Mouse (Mus musculus) testis, postnatal 14 days (tissue): ENCODE results near the gene Cog5.
A peak's percentile ranks its signal among the peaks of the same experiment; 100 is the strongest.

Source experiments
- DNase-seq: peaks from one replicate; pipeline ENCODE4 v3.0.0; 2021; ENCODE audit warnings: low spot score

Cog5 gene

DNA sequence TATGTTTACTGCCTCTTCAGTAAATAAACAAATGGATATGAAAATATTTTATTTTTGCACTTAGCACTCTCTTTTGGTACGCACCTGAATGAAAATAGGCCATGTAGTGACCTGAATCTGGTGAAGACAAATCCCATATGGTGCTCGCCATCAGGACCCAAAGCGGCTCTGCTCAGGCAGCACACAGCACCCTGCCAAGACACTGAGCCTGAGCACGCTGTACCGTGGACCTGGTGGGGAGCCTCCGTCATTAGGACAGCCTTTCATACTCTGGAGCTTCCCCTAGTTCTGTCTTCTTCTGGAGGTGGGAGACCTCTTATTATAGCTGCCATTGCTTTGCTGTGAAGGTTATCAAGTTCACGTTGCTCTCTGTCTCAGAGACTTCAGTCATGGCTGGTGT, 238.1 kb downstream of the Cog5 start:
- DNase-seq: no peak

DNA sequence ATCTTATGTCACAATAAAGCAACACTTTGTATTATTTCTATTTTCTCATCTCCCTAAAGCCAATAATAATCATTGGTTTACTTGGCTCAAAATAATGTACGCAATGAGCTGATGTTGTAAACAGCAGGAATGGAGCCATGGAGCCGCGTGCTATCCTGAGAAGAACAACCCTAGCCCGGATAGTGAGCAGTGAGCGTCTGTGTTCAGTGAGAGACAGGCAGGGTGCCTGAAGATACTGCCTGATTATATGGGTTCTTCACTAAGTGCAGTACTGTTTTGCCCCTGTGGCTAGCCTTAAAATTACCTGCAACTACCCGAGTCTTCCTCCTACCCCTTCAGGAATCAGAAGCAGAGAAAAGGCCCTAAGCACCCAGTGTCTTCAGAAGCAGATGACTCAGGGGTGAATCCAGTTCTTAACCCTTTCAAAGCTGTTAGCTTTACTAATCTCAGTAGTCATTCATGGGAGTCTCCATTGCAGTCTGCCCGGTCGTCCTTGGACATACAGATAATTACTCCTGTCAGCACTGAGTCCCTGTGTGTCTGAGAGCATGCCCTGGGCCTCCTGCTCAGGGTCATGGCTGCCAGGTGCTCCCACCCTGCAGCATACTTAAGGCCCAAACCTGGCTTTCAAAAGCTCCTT, 240.5 kb downstream of the Cog5 start:
- no peak for DNase-seq

DNA sequence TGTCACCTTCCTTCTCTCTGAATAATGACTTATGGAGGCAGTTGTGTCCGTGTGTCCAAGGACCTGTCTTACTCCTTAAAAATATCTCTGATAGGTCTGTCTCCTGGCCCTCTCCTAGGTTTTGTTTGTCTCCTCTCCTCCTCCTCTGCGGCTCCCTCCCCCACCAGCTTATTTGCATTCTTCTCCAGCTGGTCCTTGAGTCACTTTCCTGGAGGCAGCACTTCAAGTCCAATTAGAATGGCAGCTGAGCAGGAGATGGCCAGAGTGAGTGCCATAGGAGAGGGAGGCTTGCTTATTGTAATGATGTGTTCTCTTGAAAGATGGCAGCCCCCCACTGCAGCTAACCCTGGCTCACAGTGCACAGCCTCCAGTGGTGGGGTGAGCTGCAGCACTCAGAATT, 241.2 kb downstream of the Cog5 start:
- no peak for DNase-seq

DNA sequence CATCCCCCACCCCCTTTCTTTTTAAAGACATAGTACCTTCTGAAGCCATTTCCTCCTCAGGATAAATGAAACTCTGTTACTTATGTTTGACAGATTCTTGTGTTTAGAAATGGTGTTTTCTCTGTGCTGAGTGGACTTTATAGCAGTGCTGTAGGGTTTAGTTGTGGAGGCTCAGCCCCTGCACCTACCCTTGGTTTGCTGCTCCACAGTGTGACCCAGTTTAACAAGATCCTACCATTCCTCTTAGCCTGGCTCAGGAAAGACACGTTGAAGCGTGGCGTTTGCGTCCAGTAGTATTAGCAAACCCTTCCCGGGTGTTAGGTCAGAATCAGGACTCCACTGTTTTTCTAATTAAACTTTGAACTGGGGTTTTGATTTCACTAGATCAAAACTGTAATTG, 241.6 kb downstream of the Cog5 start:
- no peak for DNase-seq

DNA sequence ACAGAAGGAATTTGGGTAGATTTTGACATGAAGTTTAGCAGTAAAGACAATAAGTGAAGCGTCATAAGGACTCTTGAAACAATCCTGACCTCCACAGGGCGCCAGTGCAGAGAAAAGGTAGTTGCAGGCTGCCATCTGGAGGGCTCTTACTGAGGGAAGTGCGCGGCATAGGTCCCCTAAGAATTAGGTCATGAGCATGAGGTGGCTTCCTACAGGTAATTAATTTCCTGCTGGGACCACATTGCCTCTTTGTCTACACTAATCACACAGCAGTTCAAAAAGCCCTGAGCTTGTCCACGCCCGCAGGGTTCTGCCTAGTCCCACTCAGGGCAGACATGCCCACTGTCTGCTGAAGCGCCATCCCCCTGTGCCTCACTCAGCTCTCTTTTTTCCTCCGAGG, 242.3 kb downstream of the Cog5 start:
- DNase-seq: no peak

DNA sequence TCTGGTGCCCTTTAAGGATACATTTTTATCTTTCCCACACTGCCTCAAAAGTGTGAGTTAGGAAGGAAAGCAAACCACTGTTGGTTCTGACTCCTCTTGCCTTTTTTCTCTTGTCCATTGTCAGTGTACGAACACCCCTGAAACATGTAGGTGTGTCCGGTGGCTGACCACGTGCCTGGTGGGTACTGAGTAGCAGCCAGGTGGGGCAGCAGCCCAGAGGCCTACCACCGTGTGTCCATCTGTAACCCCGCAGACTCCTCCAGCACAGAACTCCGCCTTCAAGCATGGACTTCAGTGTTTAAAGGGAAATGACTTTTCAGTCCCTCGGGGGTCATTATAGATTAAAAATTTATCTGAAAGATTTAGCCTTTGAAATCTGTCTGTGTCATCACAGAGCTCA, 242.8 kb downstream of the Cog5 start:
- DNase-seq: no peak

DNA sequence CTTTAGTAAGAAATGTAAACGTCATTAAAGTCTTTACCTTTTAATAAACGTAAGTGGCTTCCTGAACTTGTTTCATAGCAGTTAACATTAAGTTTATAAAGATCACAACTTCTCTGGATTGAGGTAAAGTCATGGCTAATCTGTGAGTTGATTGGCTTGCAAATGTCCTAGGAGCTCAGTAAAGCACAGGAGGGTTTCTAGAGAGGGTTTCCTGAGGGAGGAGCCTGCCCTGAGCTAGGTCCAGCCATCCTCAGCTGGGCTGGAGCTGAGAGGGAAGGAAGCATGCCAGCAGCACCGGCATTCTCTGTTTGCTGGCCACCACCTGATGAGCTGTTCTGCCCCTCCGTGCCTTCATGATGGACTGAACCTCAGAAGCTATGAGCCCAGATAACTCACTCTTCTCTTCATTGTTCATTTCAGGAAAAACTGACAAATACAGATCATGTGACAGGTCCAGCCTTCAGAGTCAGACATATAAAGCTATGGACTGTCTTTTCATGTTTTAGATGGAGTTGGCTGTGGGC, 245.8 kb downstream of the Cog5 start:
- DNase-seq: no peak

DNA sequence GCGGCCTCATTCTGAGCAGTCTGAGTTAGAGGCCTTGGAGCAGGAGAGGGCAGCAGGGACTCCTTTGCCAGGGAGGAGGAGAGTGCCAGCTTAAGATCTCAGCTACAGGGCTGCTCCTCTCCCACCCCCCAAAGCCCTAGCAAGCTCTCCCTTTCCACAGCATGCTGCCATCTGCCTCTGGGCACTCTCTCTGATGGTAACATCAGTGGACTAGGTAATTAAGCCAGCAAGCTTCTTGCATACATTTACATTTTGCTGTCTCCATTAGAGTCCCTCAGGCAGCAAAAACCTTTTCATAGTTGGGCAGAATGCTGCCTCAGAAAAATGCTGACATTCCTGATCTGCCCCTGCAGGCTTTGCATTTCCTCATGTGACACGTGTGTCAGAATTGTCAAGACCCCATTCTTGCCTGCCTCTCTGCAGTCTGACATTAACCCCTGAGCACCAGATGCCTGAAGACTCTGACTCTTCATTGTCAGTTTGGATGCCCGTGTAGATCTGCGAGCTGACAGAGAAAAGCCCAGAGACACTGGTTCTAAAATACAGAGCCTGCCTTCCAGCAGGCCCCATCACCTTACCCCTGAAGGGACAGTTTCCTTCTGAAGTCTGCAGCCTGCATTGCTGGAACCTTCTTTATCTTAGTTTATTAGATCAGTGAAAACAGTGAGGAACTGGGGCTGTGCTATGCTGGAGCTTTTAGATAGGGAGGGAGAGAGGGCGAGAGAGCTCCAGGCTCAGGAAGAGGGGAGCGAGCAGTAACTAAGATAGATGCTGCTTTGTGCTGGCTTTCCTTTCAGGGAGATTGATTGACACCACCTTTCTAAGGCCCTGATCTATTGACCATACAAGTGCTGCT, 251.3 kb downstream of the Cog5 start:
- no peak for DNase-seq

DNA sequence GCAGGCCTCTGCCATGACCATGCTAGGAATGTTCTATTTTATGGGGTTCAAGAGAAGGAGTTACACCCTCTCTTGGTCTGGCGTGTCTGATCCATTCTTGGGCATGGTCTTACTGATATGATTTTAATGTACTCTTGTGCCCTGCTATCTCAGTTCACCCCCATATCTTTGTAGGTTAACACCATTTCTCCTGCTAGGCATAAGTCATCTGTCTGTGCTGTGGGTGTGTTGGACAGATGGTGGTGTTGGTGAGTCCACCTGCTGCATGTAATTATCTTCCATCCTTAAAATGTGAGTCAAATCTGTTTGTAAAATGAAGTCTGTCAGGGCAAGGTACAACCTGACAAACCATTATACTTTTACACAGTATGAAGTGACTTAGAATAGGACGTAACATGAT, 252.8 kb downstream of the Cog5 start:
- DNase-seq: no peak

DNA sequence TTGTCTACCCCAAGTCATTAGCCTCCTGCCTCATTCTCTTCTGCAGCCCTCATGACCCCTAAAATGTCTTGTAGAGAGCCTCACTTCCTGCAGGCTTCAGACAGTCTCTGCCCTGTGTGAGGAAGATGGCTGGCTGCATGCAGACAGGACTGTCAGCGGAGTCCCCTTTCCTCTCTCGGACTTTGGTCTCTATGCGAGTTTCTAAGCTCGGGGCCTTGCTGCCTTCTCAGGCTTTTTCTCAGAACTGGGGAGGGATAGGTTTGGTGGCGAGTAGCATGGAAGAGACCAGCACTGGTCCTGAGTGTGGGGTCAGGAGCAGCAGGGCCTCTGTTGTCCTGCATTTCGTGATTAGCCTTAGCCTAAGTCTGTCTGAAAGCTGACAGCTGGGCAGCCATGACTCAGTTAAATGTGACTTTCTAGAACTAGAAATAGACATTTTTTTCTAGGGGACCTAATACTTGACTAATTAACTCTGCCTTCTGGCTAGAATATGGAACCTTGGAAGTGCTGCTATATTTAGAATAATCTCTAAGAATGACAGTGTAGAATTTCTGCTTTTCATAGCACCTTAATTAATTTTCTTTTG, 258.4 kb downstream of the Cog5 start:
- no peak for DNase-seq

DNA sequence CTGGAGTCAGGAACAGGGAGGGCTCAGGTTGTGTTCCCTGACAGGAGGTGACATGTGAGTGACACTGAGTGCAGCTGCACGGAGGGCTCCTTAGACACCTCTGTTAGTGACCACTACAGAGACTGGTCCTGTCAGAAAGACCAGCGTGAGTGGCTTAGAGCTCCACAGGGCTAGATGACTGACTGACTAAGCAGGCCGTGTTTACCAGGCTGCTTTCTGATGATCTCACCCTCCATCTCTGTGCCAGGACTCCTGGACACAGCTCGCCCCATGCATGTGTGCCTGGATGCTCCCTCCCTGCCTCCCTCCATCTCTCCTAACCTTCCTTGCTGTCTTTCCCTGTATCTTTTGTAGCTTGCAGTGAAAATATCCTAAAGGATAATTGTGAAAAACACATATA, 258.9 kb downstream of the Cog5 start:
- DNase-seq: no peak

DNA sequence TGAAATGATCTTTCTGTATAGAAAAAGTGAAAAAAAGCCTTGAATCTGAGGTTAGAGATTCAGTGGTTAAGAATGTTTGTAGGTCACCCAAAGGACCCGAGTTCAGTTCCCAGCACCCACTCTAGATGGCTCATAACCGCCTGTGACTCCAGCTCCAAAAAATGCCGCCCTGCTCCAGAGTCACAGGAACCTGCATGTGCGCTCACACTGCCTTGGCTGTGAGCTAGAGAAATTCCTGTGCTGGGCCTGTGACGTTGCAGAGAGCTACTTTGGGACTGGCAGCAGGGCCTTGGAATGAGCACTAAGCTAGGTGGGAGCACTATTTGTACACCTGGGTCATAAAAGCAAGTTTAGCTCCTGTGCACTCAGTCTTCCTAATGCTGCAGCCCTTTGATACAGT, 262.0 kb downstream of the Cog5 start:
- DNase-seq: no peak

DNA sequence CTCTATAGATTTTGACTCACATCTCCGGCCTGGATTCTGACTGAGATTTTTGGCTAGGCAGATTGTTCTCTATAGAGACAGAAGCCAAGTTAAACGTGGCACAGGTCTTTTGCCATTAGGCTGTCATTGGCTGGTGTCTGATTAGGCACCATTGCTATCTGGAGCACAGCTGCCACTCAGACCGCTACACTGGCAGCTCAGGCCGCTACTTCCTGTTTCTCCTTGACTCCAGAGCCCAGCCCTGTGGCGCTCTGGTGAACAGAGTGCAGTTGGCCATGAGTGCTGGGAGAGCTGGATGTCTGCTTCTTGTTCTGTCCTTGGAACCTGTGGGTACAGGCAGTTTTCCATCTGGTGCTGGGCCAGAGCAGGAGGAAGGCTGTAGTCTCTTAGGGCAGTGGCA, 262.6 kb downstream of the Cog5 start:
- peak; percentile 64 for DNase-seq

DNA sequence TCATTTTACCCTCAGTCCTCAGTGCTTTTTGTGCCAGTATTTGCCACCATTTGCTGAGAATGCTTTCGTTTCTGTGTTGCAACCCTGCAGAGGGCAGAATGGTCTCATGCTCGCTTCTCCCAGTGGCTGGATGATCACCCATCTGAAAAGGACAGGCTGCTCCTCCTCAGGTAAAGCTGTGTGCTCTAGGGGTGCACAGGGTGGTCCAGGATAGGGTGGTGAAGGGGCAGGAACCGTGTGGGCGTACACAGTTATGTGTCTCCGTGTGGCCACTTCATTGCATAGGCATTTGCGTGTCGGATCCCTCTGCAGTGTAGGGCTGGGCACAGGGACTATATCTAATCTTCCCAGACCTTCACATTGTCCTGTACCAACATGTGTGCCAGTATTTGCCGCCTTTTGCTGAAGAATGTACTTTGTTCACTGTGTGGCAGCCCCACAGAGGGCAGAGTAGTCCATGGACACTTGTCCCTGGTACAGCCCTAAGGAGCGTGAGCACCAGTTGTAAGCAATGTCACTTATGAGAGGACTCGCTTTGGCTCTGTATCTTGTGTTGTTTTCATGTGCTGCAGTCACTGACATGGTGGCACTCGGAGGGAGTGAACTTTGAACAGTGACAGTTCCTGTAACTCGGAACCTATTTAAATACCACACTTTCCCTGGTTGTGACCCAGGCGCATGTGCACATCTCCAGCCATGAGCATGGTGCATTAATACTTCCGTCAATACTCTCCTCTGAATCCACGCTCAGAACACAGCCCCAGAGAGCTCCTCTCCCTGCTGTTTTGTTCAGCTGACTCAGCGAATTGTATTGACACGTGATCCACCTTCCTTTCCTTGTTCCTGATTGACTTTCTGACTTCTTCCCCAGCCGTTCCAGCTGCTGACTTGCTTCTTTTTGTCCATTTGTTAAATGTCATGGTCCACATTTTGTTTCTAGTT, 266.1 kb downstream of the Cog5 start:
- no peak for DNase-seq

DNA sequence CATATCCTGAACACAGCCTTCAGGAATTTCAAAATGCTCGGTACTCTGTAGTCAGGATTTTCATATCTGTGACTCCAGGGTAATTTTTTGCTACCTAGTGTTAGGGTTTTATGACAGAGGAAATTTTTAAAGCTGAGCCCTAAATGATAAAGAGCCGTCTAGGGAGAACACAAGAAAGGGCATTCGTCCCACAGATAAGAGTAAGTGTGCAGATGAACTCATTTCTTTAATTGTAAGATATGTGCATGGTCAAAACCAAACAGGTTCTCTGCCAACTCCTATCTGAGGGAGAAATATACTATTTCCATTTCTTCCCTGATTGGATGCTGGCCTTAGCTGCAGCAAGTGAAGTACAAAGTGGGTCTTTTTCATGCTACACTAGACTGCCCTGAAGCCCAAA, 269.5 kb downstream of the Cog5 start:
- DNase-seq: no peak

DNA sequence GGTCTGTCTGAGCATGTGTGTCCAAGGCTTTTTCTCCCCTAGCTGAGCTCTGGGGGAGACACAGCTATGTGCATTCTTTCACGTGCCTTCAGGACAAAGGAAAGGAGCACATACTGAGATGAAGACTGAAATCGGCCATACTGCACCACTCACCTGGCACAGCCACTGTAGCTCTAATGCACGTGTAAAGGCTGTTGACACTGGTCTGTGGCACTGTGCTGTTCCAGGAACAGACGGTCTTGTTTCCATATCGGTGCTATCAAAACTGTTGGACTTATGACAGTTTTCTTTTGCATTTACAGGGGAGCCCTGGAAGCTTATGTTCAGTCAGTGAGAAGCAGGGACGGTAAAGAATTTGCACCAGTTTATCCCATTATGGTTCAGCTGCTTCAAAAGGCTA, 270.7 kb downstream of the Cog5 start:
- no peak for DNase-seq

DNA sequence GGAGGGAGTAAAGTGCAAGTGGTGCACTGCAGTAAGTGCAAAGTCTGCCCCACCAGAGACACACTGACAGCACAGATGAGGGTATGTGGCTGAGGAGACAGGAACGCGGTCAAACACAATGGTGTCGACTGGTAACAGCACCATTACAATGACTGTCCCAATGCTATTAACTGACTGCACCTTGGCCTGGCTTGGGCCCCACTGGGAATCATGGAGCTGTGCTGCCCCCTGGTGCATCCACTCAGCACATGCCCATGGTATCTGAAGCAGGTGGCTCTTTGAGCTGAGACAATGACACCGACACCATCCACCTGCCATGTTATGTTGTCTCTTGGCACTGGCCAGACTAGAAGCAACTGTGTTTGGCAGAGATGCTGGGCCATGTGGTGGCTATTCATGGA, 272.0 kb downstream of the Cog5 start:
- DNase-seq: no peak

DNA sequence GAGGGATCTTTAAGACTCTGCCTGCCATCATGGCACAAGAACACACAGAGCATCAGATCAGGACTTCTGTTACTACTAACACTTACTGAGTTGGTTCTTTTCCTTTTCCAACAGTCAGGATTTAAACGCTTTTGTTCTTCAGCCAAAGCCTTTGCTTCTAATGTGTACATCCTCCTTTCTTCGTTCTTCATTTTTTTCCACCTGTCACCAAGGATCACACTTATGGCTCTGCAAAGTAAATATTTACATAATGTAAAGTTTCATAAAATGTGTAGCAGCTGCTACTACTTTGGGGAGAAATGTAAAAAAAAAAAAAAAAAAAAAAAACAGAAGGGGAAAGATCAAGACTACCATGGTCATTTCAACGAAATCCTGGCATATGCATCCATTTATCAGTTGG, 273.8 kb downstream of the Cog5 start:
- no peak for DNase-seq

DNA sequence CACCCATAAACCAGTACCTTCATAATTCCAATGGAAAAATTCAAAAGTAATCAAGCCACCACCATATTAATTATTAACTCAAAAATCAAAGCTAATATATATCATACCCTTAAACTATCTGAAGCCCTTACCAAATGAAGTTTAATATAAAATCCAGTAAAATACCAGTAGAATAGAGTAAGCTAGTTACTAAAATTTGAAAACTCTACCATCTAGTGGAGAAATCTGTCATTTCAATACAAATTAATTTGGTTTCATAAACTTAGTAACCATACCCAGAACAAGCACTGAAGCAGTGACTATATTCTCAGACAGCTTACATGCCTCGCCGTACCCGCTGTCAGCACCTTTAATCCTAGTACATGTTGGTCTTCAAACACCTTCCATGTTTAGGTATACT, 277.1 kb downstream of the Cog5 start:
- DNase-seq: no peak

DNA sequence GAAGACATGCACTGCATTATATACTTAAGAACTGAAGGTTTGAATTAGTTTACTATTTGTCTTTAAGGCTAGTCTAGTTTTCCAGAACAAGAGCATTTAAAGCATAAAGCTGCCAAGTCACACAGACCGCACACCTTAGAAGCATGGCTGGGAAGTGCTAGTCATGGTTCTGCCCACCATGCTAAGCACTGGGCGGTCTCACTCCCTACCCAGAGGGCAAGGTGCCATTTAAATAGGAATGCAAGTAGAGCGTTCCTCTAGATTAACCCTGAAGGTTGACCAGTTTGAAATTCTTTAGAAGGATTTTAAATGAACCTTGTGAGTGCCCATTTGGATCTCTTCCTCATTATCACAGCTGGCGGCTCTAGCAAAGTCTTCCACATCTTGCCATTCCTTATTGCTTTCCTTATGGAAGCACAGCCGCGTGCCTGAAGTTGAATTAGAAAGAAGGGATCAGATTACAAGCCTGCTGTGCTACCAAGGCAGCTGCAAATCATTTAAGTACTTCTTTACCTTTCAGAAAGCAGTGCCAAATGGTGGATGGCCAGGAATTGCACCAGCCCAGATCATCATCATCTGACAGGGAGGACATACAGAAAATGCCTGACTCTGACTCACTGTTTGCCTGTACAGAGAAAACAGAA, 282.1 kb downstream of the Cog5 start:
- no peak for DNase-seq

DNA sequence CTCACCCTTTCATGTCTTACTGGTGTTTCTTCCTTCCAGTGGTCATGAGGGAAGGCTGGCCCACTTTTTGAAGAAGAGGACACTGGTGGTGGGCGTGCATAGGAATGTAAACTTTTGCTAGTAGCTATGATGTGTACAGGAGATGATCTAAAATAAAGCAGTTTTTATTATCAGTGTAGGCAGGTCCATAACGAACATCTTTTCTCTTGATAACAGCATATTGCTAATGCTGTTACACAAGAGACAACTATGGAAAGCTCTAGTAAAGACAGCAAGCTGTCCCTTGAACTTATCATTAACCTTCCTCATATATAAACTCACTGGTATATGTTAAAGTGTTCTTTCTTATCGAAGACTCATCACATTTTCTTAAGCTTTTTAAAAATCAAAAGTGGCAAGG, 282.9 kb downstream of the Cog5 start:
- no peak for DNase-seq
